Comparison of ENCODE assay signal across 18 mouse cellular contexts in the genomic region with DNA sequence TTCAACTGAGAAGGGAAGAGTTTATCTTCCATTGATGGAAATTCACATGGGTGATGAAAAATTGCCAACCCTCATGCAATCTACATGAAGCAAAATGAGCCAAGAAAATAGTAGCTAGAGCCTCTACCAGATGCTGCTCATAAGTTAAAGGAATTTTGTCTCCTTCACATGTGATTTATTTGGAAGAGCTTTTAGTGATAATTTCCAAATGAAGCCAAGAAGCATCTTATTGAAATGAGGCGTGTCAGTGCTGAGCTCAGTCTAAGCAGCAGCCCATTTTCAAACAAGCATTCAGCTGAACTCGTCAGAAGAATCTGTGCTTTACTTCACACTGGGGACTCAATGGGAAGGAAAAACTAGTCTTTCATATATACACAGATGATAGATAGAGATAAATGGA.
A peak's percentile ranks its signal among the peaks of the same experiment; 100 is the strongest.
DNase-seq lines count a peak whose midpoint lies in the region; ATAC-seq and TF ChIP-seq lines count a peak whose summit lies in the region.
"Had no signal": no experiment of that assay in that cellular context is flagged by ENCODE, and none has a peak within 500 bp of the region (broad histone marks: within the 10 kb centered on the region; RNA-seq: fewer than 3 reads in every experiment).

No protein-coding gene starts in this region.

- peak; percentile 80 for ATAC-seq in forebrain, embryonic 15.5 days (replicated peaks)
- ATAC-seq in midbrain, embryonic 11.5 days (ENCODE audit: low FRiP score) = no peak
- ATAC-seq in midbrain, embryonic 15.5 days (replicated peaks) = no peak
- ATAC-seq in liver, postnatal 0 days = no peak
- ATAC-seq: intestine, embryonic 16.5 days had no signal

- no peak overlapping the region for H3K4me2 ChIP-seq in forebrain, embryonic 15.5 days (replicated peaks)
- H3K4me2 ChIP-seq in midbrain, embryonic 11.5 days = no peak overlapping the region
- H3K4me2 ChIP-seq in midbrain, embryonic 15.5 days = no peak overlapping the region
- H3K4me2 ChIP-seq in liver, postnatal 0 days (ENCODE audit: low read depth, low read length) = no peak overlapping the region
- H3K4me2 ChIP-seq: embryonic facial prominence, embryonic 13.5 days; heart, embryonic 13.5 days; hindbrain, embryonic 15.5 days had no signal

- no peak overlapping the region for H3K4me3 ChIP-seq in forebrain, embryonic 15.5 days
- H3K4me3 ChIP-seq in forebrain, embryonic 10.5 days = no peak overlapping the region
- no peak overlapping the region for H3K4me3 ChIP-seq in midbrain, embryonic 11.5 days (ENCODE audit: low read depth, low read length)
- H3K4me3 ChIP-seq in midbrain, embryonic 15.5 days = no peak overlapping the region
- no peak overlapping the region for H3K4me3 ChIP-seq in liver, postnatal 0 days (ENCODE audit: low read depth, low read length)
- H3K4me3 ChIP-seq: embryonic facial prominence, embryonic 13.5 days; heart, embryonic 13.5 days; hindbrain, embryonic 15.5 days had no signal

- no peaks in the 10 kb centered on the region for H3K36me3 ChIP-seq in forebrain, embryonic 15.5 days
- no peaks in the 10 kb centered on the region for H3K36me3 ChIP-seq in forebrain, embryonic 10.5 days (replicated peaks)
- H3K36me3 ChIP-seq in midbrain, embryonic 11.5 days (ENCODE audit: control insufficient read depth, insufficient read depth, low read length) = no peaks in the 10 kb centered on the region
- no peaks in the 10 kb centered on the region for H3K36me3 ChIP-seq in midbrain, embryonic 15.5 days (replicated peaks)
- H3K36me3 ChIP-seq in liver, postnatal 0 days (replicated peaks; ENCODE audit: insufficient read depth, low read length) = no peaks in the 10 kb centered on the region
- H3K36me3 ChIP-seq: embryonic facial prominence, embryonic 13.5 days; heart, embryonic 13.5 days; hindbrain, embryonic 15.5 days had no signal

- H3K27ac ChIP-seq in forebrain, embryonic 15.5 days (replicated peaks) = no peak overlapping the region
- no peak overlapping the region for H3K27ac ChIP-seq in forebrain, embryonic 10.5 days
- no peak overlapping the region for H3K27ac ChIP-seq in midbrain, embryonic 11.5 days (ENCODE audit: low read depth, low read length)
- no peak overlapping the region for H3K27ac ChIP-seq in midbrain, embryonic 15.5 days
- no peak overlapping the region for H3K27ac ChIP-seq in liver, postnatal 0 days (ENCODE audit: low read depth)
- H3K27ac ChIP-seq: embryonic facial prominence, embryonic 13.5 days; heart, embryonic 13.5 days; hindbrain, embryonic 15.5 days had no signal

- no peak overlapping the region for H3K9ac ChIP-seq in forebrain, embryonic 15.5 days (replicated peaks)
- no peak overlapping the region for H3K9ac ChIP-seq in midbrain, embryonic 11.5 days (ENCODE audit: low read length)
- H3K9ac ChIP-seq in midbrain, embryonic 15.5 days = no peak overlapping the region
- H3K9ac ChIP-seq in liver, postnatal 0 days (replicated peaks) = no peak overlapping the region
- H3K9ac ChIP-seq: embryonic facial prominence, embryonic 13.5 days; heart, embryonic 13.5 days; hindbrain, embryonic 15.5 days had no signal

- no peaks in the 10 kb centered on the region for H3K4me1 ChIP-seq in forebrain, embryonic 15.5 days
- no peaks in the 10 kb centered on the region for H3K4me1 ChIP-seq in forebrain, embryonic 10.5 days
- H3K4me1 ChIP-seq in midbrain, embryonic 11.5 days (ENCODE audit: control insufficient read depth, insufficient read depth, low read length) = no peaks in the 10 kb centered on the region
- H3K4me1 ChIP-seq in midbrain, embryonic 15.5 days = no peaks in the 10 kb centered on the region
- H3K4me1 ChIP-seq in liver, postnatal 0 days (ENCODE audit: insufficient read depth) = no peaks in the 10 kb centered on the region
- H3K4me1 ChIP-seq: embryonic facial prominence, embryonic 13.5 days; heart, embryonic 13.5 days; hindbrain, embryonic 15.5 days had no signal

- no peak for TF ChIP-seq CTCF in liver, postnatal 0 days (IDR thresholded peaks at IDR 0.05; ENCODE audit: low read depth)

- WGBS in forebrain, embryonic 15.5 days = 64% methylated on average over 2 of the region's 2 CpGs
- 91% methylated on average over 2 of the region's 2 CpGs for WGBS in forebrain, embryonic 10.5 days
- 80% methylated on average over 2 of the region's 2 CpGs for WGBS in midbrain, embryonic 11.5 days
- whole genome bisulfite sequencing in midbrain, embryonic 15.5 days = 86% methylated on average over 2 of the region's 2 CpGs
- WGBS in liver, postnatal 0 days (ENCODE audit: insufficient replicate concordance) = 77% methylated on average over 2 of the region's 2 CpGs

- H3K27me3 ChIP-seq in forebrain, embryonic 15.5 days = no peaks in the 10 kb centered on the region
- no peaks in the 10 kb centered on the region for H3K27me3 ChIP-seq in forebrain, embryonic 10.5 days (ENCODE audit: poor library complexity, severe bottlenecking)
- no peaks in the 10 kb centered on the region for H3K27me3 ChIP-seq in midbrain, embryonic 11.5 days (ENCODE audit: control insufficient read depth, insufficient read depth, low read length)
- H3K27me3 ChIP-seq in midbrain, embryonic 15.5 days (replicated peaks) = no peaks in the 10 kb centered on the region
- H3K27me3 ChIP-seq in liver, postnatal 0 days (ENCODE audit: insufficient read depth, low read length) = no peaks in the 10 kb centered on the region
- H3K27me3 ChIP-seq: embryonic facial prominence, embryonic 13.5 days; heart, embryonic 13.5 days; hindbrain, embryonic 15.5 days had no signal

- H3K9me3 ChIP-seq in forebrain, embryonic 15.5 days = no peaks in the 10 kb centered on the region
- no peaks in the 10 kb centered on the region for H3K9me3 ChIP-seq in forebrain, embryonic 10.5 days
- no peaks in the 10 kb centered on the region for H3K9me3 ChIP-seq in midbrain, embryonic 11.5 days (ENCODE audit: control insufficient read depth, low read length)
- no peaks in the 10 kb centered on the region for H3K9me3 ChIP-seq in midbrain, embryonic 15.5 days
- no peaks in the 10 kb centered on the region for H3K9me3 ChIP-seq in liver, postnatal 0 days (ENCODE audit: low read length)
- H3K9me3 ChIP-seq: embryonic facial prominence, embryonic 13.5 days; heart, embryonic 13.5 days; hindbrain, embryonic 15.5 days had no signal

- no peak for DNase-seq in forebrain, embryonic 10.5 days (ENCODE audit: extremely low spot score, low spot score)
- DNase-seq in midbrain, embryonic 11.5 days (ENCODE audit: low spot score, missing footprints) = peak; percentile 28
- peak; percentile 40 for DNase-seq in brain, embryonic 18.5 days (ENCODE audit: low read depth, low spot score)
- no peak for DNase-seq in embryo, embryonic 11 days
- no peak for DNase-seq in liver, postnatal 0 days
- DNase-seq: adrenal gland, postnatal 10 days; cerebellum, adult 11 months; cerebellum, adult 8-10 months; cerebellum, postnatal 14 days; gastrocnemius, postnatal 14 days; heart, postnatal 36 days; kidney, adult 2 months had no signal

- no peak for TF ChIP-seq EP300 in liver, postnatal 0 days (IDR thresholded peaks at IDR 0.05; ENCODE audit: low read depth)

Comparison
In these comparisons a context has a peak if more than half of its experiments do, and no peak if none do; other contexts are left out.
1. DNase-seq: peak in midbrain, embryonic 11.5 days (single experiment) and brain, embryonic 18.5 days (single experiment); none in forebrain, embryonic 10.5 days (single experiment), embryo, embryonic 11 days (single experiment) and liver, postnatal 0 days (single experiment).